Mouse (Mus musculus) left cerebral cortex, adult 11 months (tissue): ENCODE measurements at regions not wholly inside any gene's neighbourhood (a gene's known extent, or its start where the extent isn't known, plus 50 kb on each side); places are given as distances from the start of the nearest gene placed in this dataset.

Experiments
- DNase-seq: peaks from one replicate; pipeline ENCODE4 v3.0.0; 2022; ENCODE audit warnings: low spot score

DNA sequence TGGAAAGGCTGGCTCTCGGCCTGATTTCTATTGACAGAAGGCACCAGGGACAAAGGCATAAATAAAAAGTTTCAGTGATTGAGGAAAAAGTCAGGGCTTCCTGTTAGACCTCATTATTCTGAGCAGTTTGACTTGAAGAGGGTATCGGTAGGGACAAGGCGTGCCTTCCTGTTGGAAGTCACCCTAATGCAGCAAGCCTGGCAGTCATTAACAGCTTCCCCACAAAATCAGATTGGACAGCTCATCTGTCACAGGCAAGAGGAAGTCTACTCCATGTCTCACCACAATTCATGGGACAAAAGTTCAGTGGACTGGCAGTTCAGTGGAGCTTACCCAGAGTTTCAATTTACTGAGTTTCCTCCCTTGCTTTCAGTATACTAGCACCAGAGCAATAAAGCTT lies 715.5 kb downstream of the Fam181b start:
- no peak for DNase-seq

DNA sequence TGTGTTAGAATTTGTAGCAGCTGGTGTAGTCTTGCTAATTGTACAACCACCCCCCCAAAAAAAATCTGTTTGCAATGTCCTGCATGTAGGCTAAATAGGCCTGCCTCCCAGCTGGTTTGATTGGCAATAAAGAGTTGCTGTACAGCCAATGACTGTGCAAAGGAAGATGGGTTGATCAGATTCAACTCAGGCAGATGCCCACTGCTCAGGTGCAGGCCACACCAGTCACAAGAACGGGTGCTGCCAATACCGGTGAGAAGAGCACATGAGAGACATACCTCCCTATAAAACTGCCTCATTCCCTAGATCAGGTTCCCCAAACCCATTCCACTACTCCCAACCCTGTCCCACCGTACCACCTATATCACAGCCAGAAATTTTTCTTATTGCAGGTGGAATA lies 756.0 kb downstream of the Fam181b start:
- DNase-seq: no peak

DNA sequence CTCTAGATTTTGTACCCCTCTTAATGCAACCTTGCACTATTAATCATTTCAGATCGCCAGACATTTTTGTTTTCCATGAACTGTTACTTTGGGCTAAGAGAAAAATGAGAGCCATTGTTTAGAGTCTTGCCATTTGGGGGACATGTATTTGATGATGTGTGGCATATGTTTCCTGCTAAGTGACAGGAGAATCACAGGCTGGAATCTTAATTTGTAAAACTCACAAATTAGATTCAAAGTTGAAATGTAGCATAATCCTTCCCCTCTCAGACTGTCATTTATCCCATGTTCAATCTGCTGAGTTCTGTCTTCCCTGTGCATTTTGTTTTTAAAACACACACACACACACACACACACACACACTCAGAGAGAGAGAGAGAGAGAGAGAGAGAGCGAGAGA lies 756.5 kb downstream of the Fam181b start:
- DNase-seq: no peak

DNA sequence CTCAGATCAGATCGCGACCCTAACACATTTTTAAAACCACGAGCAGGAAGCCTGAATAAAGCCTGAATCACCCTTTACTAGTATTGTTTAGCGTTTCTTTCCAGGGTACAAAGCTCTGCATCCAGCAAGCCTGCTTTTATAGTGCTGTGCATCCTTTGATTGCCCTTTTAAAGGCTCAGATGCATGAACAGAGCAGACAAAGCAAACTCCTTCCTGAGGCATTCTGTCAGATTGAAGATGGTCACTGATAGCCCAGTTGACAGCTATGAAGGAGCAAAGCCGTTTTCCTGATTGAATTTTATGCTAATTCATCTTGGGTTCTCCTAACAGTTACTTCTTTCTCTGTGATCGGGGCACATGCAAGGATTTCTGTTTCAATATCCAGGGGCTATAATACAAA lies 775.4 kb downstream of the Fam181b start:
- DNase-seq: no peak

DNA sequence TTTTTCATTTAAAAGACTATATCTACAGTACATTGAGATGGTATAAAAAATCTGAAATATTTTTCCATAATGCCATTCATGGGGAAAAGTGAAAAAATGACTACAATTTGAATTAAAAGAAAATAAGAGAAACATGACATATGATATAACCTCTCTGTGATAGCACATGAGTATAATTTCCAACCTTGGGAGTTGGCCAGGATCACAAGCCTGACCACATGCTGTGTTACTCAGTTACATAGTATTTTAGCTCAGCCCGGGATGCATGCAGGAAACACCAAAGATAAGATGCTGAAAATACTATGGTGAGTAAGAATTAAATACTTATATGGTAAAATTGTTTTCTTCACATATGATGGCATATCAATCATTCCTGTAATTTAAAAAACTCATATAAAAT lies 814.0 kb downstream of the Fam181b start:
- no peak for DNase-seq

DNA sequence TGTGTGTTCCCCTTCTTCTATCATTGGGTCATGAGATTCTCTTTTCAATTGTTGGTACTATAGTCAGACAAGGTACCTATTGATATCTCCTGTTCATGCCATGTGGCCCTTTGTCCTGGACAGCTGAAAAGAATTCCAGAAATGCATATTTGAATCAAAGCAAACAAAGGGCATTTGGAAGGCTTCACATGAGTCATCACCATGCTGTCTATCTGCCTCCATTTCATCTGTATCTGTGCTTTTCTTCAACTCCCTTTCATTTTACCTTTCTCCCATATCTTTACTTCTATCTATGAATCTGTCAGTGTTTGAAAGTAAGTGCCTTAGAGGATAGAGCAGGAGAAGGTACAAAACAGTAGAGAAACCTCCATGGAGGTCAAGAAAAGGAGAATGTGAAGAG lies 817.3 kb downstream of the Fam181b start:
- no peak for DNase-seq

DNA sequence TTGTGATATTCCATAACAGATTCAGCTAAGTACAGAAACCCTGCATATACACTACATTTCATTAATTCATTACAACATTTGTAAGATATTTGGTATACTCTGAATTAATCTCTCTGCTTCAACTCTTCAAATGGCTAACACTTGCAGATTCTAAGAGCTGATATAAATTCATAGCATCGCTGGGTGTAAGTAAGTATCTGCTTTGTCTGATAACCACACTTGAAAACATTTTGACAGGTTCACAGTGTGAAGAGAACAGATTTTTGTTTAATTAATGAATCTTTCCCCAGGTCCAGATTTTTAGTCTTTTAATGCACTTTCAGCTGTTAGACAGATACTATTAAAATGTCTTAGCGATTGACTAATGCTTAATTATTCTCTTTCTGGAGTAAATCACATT lies 823.1 kb downstream of the Fam181b start:
- DNase-seq: no peak

DNA sequence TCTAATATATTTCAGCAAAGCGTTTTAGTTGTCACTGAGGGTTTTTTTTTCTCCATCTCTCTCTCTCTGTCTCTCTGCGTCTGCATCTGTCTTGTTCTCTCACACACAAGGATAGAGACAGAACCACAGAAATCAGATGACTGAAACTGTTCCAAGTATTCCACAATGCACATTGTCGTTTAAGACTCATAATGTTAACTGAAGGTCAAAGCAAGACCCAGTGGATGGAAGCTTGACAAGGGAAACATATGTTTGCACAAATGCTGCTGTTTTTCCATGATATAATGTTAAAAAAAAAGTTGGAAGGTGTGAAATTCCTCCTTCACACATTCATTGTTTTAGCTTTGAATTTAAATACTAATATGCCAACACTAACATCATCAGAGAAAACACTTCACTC lies 857.3 kb downstream of the Fam181b start:
- DNase-seq: no peak

DNA sequence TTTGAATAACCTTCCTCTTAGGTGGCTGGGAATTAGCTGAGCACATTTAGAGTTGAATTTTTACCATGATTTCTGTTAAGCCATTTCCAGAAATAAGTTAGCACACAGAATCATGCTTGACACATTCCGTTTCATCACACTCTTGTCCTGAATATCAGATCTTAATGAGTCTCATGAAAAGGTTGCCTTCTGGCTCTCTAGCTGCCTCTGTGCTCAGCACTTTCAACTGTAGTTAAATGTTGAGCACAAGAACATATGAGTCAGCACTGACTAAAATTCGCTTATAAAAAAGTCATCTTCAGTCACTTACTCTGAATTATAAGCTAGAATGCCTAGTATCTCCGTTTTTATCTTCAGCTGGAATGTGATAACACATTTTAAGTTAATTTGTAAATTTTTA lies 902.4 kb downstream of the Fam181b start:
- peak; percentile 7 for DNase-seq

DNA sequence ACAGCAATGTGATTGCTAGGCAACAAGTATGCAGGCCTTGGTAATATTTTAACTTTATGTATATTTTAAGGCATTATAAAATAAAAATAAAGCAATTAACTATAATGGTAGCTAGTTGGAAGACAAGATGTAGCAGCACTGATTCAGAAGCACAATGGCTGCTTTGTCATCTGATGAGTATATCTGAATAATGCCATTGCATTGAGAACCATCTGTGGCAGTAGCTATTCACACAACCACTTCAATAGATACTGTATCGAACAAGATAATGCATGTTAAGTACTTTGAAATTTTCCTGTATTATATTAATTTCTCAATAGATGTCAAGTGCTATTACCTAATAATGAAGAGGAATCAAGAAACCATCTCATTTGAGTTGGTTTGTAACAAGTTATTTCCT lies 923.1 kb downstream of the Fam181b start:
- no peak for DNase-seq

DNA sequence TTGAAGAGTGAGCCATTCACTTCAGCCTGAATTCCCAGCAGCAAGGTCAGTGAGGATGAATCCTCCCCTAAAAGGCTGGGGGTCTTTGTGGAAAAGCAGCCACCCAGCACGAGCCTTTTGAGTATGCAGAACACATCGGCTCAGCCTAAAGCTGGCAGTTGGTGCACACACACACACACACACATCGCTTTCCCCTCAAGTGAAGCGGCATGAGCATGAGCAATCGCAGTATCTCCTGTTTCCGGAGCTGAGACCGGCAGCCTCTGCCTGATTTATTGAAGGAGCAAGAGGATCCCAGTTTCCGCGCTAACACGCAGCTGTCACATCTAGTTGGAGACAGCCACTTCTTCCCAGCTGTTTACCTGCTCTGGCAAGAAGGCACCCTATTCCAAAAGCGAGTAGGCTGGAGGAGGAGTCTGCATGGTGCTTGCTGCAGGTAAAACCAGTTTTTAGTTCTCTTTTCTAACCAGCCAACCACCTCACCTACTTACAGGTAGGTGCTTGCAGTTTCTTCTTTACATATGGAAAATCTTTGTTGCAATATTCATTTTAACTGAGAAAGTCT lies 962.9 kb downstream of the Fam181b start:
- no peak for DNase-seq

DNA sequence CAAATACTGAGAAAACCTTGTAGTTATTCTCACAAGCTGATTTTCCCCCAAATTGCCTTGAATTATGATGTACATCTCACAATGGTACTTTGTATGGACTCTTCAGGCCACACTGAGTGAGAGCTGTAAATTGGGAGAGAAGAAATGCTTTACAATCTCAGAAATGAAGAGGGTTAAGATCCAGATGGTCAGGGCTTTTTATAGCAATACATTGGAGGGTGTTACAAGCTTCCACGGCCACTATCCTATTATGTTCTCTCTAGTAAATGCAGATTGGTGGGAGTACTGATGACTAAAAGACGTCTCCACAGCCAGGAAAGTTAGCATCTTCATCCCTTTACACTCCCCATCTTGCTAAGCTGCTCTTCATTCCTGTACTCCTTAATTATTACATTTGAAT lies 965.8 kb downstream of the Fam181b start:
- DNase-seq: no peak

DNA sequence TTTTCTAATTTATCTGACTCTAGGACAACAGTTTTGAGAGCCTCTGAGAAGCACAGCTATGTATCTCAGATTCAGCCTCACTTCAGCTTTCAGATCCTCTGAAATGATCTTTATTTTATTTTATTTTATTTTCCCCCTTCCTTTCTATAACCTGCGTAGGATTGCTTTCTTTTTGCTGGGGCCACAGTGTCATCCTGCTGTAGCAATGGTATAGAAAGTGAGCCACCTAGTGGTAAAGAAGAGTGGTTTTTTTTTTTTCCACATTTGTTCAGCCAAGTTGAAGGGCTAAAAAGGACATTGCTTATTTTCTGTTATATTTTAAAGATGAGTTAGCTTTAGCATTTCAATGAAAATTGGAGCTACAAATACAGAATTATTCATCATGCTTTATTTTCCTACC lies 966.4 kb downstream of the Fam181b start:
- DNase-seq: no peak

DNA sequence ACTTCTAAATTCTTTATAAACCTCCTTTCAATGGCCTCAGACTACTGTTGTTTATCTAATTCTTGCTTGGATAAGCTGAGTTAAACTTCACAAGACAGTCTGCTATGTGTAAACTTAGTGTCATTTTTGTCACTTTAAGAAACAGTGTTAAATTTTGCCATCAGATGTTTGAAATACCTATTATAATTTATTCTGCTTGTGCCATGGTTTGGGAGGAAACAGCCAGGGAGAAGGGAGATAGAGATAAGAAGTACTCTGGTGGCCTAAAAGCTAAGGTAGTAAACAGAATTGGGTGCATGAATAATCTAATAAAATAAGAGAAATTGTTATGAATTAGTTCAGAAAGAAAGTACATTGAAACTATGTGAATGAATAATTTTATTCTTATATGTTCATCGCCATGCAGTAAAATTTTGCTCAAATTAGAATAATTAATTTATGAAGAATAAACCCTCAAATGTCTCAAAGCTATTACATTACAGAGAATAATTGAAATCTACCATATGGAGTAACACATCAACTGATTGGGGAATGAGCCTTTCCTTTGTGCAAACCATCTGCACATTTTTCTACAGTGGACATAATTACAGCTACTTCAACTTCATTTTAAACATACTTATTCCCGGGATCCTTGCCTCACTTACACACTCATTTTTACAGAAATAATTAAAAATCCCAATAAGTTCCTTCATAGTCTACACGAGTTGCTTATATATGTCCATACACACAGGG lies 982.3 kb downstream of the Fam181b start:
- no peak for DNase-seq
